Mouse (Mus musculus): ENCODE data around the gene Zdhhc18. TPM values are rescaled to one million over a fixed set of nuclear protein-coding genes. Genes with fewer than 3 reads are reported as not detected.

Zdhhc18 gene
- polyA plus RNA-seq, 1 experiment from 2014 or later, result 3.1 TPM

- Histone ChIP-seq H3K9ac (replicated peaks; ENCODE audit: low read length) (no peak overlapping the region), H3K36me3 (replicated peaks; ENCODE audit: control insufficient read depth, insufficient read depth, low read depth, low read length) (no peaks in the 10 kb centered on the region; the same call in none of the 2 replicates), H3K27ac (replicated peaks; ENCODE audit: low read depth, low read length) (no peak overlapping the region), H3K9me3 (replicated peaks; ENCODE audit: control insufficient read depth, low read length) (no peaks in the 10 kb centered on the region), H3K4me2 (ENCODE audit: low read depth, low read length) (no peak overlapping the region), H3K27me3 (ENCODE audit: control insufficient read depth, insufficient read depth, low read length) (no peaks in the 10 kb centered on the region), H3K4me1 (ENCODE audit: control insufficient read depth, insufficient read depth, low read length) (no peaks in the 10 kb centered on the region), H3K4me3 (ENCODE audit: low read depth, low read length) (no peak overlapping the region)
- WGBS, result 77% methylated on average over 10 of the region's 10 CpGs
- DNase-seq (ENCODE audit: low spot score), result no peak
- no peak for ATAC-seq (replicated peaks; ENCODE audit: insufficient number of reproducible peaks, low FRiP score, low TSS enrichment, low read depth)
These were observed 34.5 kb downstream of the Zdhhc18 start for GRCm38 (mm10) chr4:133615416-133615815.

GRCm38 (mm10) chr4:133614274-133614761, 35.6 kb downstream of the Zdhhc18 start:
- H3K27ac ChIP-seq (replicated peaks; ENCODE audit: low read depth, low read length), result no peak overlapping the region
- H3K27me3 ChIP-seq (ENCODE audit: control insufficient read depth, insufficient read depth, low read length), result no peaks in the 10 kb centered on the region
- ATAC-seq (replicated peaks; ENCODE audit: insufficient number of reproducible peaks, low FRiP score, low TSS enrichment, low read depth), result no peak

GRCm38 (mm10) chr4:133613867-133614266, 36.1 kb downstream of the Zdhhc18 start:
- Histone ChIP-seq H3K9me3 (replicated peaks; ENCODE audit: control insufficient read depth, low read length) (no peaks in the 10 kb centered on the region), H3K27ac (replicated peaks; ENCODE audit: low read depth, low read length) (no peak overlapping the region), H3K36me3 (replicated peaks; ENCODE audit: control insufficient read depth, insufficient read depth, low read depth, low read length) (no peaks in the 10 kb centered on the region; the same call in none of the 2 replicates), H3K4me3 (ENCODE audit: low read depth, low read length) (no peak overlapping the region), H3K9ac (replicated peaks; ENCODE audit: low read length) (no peak overlapping the region), H3K4me1 (ENCODE audit: control insufficient read depth, insufficient read depth, low read length) (no peaks in the 10 kb centered on the region), H3K27me3 (ENCODE audit: control insufficient read depth, insufficient read depth, low read length) (no peaks in the 10 kb centered on the region), H3K4me2 (ENCODE audit: low read depth, low read length) (no peak overlapping the region)
- ATAC-seq (replicated peaks; ENCODE audit: insufficient number of reproducible peaks, low FRiP score, low TSS enrichment, low read depth), result no peak
- no peak for DNase-seq (ENCODE audit: low spot score)
- 76% methylated on average over 4 of the region's 4 CpGs for WGBS

More at GRCm38 (mm10) chr4:133614274-133614761, 35.6 kb downstream of the Zdhhc18 start:
- no peak overlapping the region for H3K9ac ChIP-seq (replicated peaks; ENCODE audit: low read length)
- H3K4me3 ChIP-seq (ENCODE audit: low read depth, low read length), result no peak overlapping the region
- no peaks in the 10 kb centered on the region for H3K4me1 ChIP-seq (ENCODE audit: control insufficient read depth, insufficient read depth, low read length)
- DNase-seq (ENCODE audit: low spot score), result no peak
- 90% methylated on average over 8 of the region's 8 CpGs for WGBS
- H3K4me2 ChIP-seq (ENCODE audit: low read depth, low read length), result no peak overlapping the region
- H3K36me3 ChIP-seq (replicated peaks; ENCODE audit: control insufficient read depth, insufficient read depth, low read depth, low read length), result no peaks in the 10 kb centered on the region; the same call in none of the 2 replicates
- no peaks in the 10 kb centered on the region for H3K9me3 ChIP-seq (replicated peaks; ENCODE audit: control insufficient read depth, low read length)

- 87% methylated on average over 8 of the region's 8 CpGs for WGBS
- Histone ChIP-seq H3K4me2 (ENCODE audit: low read depth, low read length) (no peak overlapping the region), H3K4me3 (ENCODE audit: low read depth, low read length) (no peak overlapping the region), H3K9me3 (replicated peaks; ENCODE audit: control insufficient read depth, low read length) (no peaks in the 10 kb centered on the region), H3K27ac (replicated peaks; ENCODE audit: low read depth, low read length) (no peak overlapping the region), H3K9ac (replicated peaks; ENCODE audit: low read length) (no peak overlapping the region), H3K36me3 (replicated peaks; ENCODE audit: control insufficient read depth, insufficient read depth, low read depth, low read length) (no peaks in the 10 kb centered on the region; the same call in none of the 2 replicates), H3K4me1 (ENCODE audit: control insufficient read depth, insufficient read depth, low read length) (no peaks in the 10 kb centered on the region), H3K27me3 (ENCODE audit: control insufficient read depth, insufficient read depth, low read length) (no peaks in the 10 kb centered on the region)
- no peak for DNase-seq (ENCODE audit: low spot score)
- no peak for ATAC-seq (replicated peaks; ENCODE audit: insufficient number of reproducible peaks, low FRiP score, low TSS enrichment, low read depth)
These were observed 36.9 kb downstream of the Zdhhc18 start for GRCm38 (mm10) chr4:133613026-133613425.

- DNase-seq (ENCODE audit: low spot score) (no peak), ATAC-seq (replicated peaks; ENCODE audit: insufficient number of reproducible peaks, low FRiP score, low TSS enrichment, low read depth) (no peak)
- no peaks in the 10 kb centered on the region for H3K9me3 ChIP-seq (replicated peaks; ENCODE audit: control insufficient read depth, low read length)
- no peaks in the 10 kb centered on the region; the same call in none of the 2 replicates for H3K36me3 ChIP-seq (replicated peaks; ENCODE audit: control insufficient read depth, insufficient read depth, low read depth, low read length)
- 95% methylated on average over 7 of the region's 7 CpGs for WGBS
- H3K27me3 ChIP-seq (ENCODE audit: control insufficient read depth, insufficient read depth, low read length), result no peaks in the 10 kb centered on the region
- H3K9ac ChIP-seq (replicated peaks; ENCODE audit: low read length), result no peak overlapping the region
- H3K4me3 ChIP-seq (ENCODE audit: low read depth, low read length), result no peak overlapping the region
- H3K4me1 ChIP-seq (ENCODE audit: control insufficient read depth, insufficient read depth, low read length), result no peaks in the 10 kb centered on the region
- H3K27ac ChIP-seq (replicated peaks; ENCODE audit: low read depth, low read length), result no peak overlapping the region
- no peak overlapping the region for H3K4me2 ChIP-seq (ENCODE audit: low read depth, low read length)
These were observed 37.5 kb downstream of the Zdhhc18 start for GRCm38 (mm10) chr4:133612416-133612815.

GRCm38 (mm10) chr4:133611815-133612214, 38.1 kb downstream of the Zdhhc18 start:
- no peaks in the 10 kb centered on the region; the same call in none of the 2 replicates for H3K36me3 ChIP-seq (replicated peaks; ENCODE audit: control insufficient read depth, insufficient read depth, low read depth, low read length)
- H3K9ac ChIP-seq (replicated peaks; ENCODE audit: low read length), result no peak overlapping the region
- H3K27ac ChIP-seq (replicated peaks; ENCODE audit: low read depth, low read length), result no peak overlapping the region
- H3K4me3 ChIP-seq (ENCODE audit: low read depth, low read length), result no peak overlapping the region
- no peaks in the 10 kb centered on the region for H3K27me3 ChIP-seq (ENCODE audit: control insufficient read depth, insufficient read depth, low read length)
- ATAC-seq (replicated peaks; ENCODE audit: insufficient number of reproducible peaks, low FRiP score, low TSS enrichment, low read depth) (no peak), DNase-seq (ENCODE audit: low spot score) (no peak)
- H3K4me1 ChIP-seq (ENCODE audit: control insufficient read depth, insufficient read depth, low read length), result no peaks in the 10 kb centered on the region
- H3K9me3 ChIP-seq (replicated peaks; ENCODE audit: control insufficient read depth, low read length), result no peaks in the 10 kb centered on the region
- H3K4me2 ChIP-seq (ENCODE audit: low read depth, low read length), result no peak overlapping the region
- 97% methylated on average over 5 of the region's 5 CpGs for WGBS

- H3K4me1 ChIP-seq (ENCODE audit: control insufficient read depth, insufficient read depth, low read length), result no peaks in the 10 kb centered on the region
- DNase-seq (ENCODE audit: low spot score), result peak; percentile 83
- no peak for ATAC-seq (replicated peaks; ENCODE audit: insufficient number of reproducible peaks, low FRiP score, low TSS enrichment, low read depth)
- H3K4me2 ChIP-seq (ENCODE audit: low read depth, low read length), result no peak overlapping the region
- no peaks in the 10 kb centered on the region for H3K9me3 ChIP-seq (replicated peaks; ENCODE audit: control insufficient read depth, low read length)
- H3K4me3 ChIP-seq (ENCODE audit: low read depth, low read length), result no peak overlapping the region
- H3K36me3 ChIP-seq (replicated peaks; ENCODE audit: control insufficient read depth, insufficient read depth, low read depth, low read length), result no peaks in the 10 kb centered on the region; the same call in none of the 2 replicates
- H3K9ac ChIP-seq (replicated peaks; ENCODE audit: low read length), result no peak overlapping the region
- 17% methylated on average over 6 of the region's 6 CpGs for WGBS
- no peak overlapping the region for H3K27ac ChIP-seq (replicated peaks; ENCODE audit: low read depth, low read length)
- H3K27me3 ChIP-seq (ENCODE audit: control insufficient read depth, insufficient read depth, low read length), result no peaks in the 10 kb centered on the region
These were observed 40.2 kb downstream of the Zdhhc18 start for GRCm38 (mm10) chr4:133609719-133610118.

- WGBS, result 67% methylated on average over 10 of the region's 10 CpGs
- no peak overlapping the region; the same call in 1 of the 2 replicates for H3K27ac ChIP-seq (replicated peaks; ENCODE audit: low read depth, low read length)
- H3K9ac ChIP-seq (replicated peaks; ENCODE audit: low read length), result no peak overlapping the region
- no peak for ATAC-seq (replicated peaks; ENCODE audit: insufficient number of reproducible peaks, low FRiP score, low TSS enrichment, low read depth)
- no peaks in the 10 kb centered on the region; the same call in 1 of the 2 replicates for H3K36me3 ChIP-seq (replicated peaks; ENCODE audit: control insufficient read depth, insufficient read depth, low read depth, low read length)
- H3K4me2 ChIP-seq (ENCODE audit: low read depth, low read length), result no peak overlapping the region
- H3K27me3 ChIP-seq (ENCODE audit: control insufficient read depth, insufficient read depth, low read length), result peaks cover 4% of the 10 kb centered on the region; the same call in 1 of the 2 replicates
- no peaks in the 10 kb centered on the region for H3K4me1 ChIP-seq (ENCODE audit: control insufficient read depth, insufficient read depth, low read length)
- H3K9me3 ChIP-seq (replicated peaks; ENCODE audit: control insufficient read depth, low read length), result no peaks in the 10 kb centered on the region
- no peak overlapping the region for H3K4me3 ChIP-seq (ENCODE audit: low read depth, low read length)
- no peak for DNase-seq (ENCODE audit: low spot score)
These were observed 42.7 kb downstream of the Zdhhc18 start for GRCm38 (mm10) chr4:133607284-133607683.

Measured in embryonic facial prominence, embryonic 11.5 days (tissue).